Mouse (Mus musculus) Patski (cell line): ENCODE measurements at regions not wholly inside any gene's neighbourhood (a gene's known extent, or its start where the extent isn't known, plus 50 kb on each side); places are given as distances from the start of the nearest gene placed in this dataset.

ENCODE experiments used
- ATAC-seq: fragments of 100-300 bp; one replicate; pipeline ENCODE4 v1.8.0; 2021
- CTCF ChIA-PET: fragments of 350-600 bp; sonication (Branson Sonifier 250); formaldehyde crosslinking; loops from one replicate; lab custom pipeline; 2022; ENCODE audit warnings: inconsistent platforms; lab: Charles Lee
- POLR2A ChIA-PET: fragments of 350-600 bp; sonication (Branson Sonifier 250); formaldehyde crosslinking; loops from one replicate; lab custom pipeline; 2022; ENCODE audit warnings: antibody characterized with exemption, inconsistent platforms; lab: Charles Lee
- DNase-seq: peaks from one replicate; pipeline ENCODE4 v3.0.0-alpha.2; 2011; ENCODE audit warnings: low read depth, low spot score
- H3K27me3 ChIP-seq: fragments of 371-371 bp; one replicate; pipeline ENCODE4 v1.5.1; 2021
- CTCF ChIP-seq: fragments of 100-300 bp; IDR thresholded peaks from one replicate; pipeline ENCODE4 v1.5.1; 2021
- in situ Hi-C: fragments of 300-500 bp; cut with MboI; formaldehyde crosslinking; loops from 3 replicates; pipeline ENCODE4 v1.11.1; 2018; ENCODE audit warnings: low pct_unique_long_range_greater_than_20kb, mixed read lengths

DNA sequence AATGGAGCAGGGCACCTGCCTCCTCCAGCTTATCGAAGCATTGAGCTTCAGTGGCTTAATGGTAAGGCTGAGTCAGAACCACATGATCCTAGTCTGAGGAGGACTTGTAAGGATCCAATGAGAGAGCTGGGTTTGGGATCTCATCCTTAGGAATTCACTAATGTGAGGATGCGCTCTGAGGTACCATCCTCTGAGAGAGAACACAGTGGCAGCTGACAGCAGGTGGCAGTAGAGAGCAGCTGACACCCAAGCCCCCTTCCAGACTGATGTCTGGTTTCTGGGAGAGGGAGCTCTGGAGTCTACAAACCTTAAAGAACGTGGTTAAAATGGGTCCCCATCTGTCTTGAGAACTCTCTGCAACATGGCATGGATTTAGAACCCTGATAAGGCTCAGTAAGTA lies 137.8 kb downstream of the B3glct start:
- ChIA-PET POLR2A (no interaction called here), CTCF (interaction anchor here (0.8 to 3.2 kb wide), 13 partner anchors 13 to 102 kb away, joined by 3 to 10 read pairs (median 4); no protein-coding TSS in a partner anchor)
- H3K27me3 ChIP-seq = no peaks in the 10 kb centered on the region
- ATAC-seq = no peak
- in situ Hi-C loops = no loop called here
- no peak for DNase-seq
- peak; percentile 75 for TF ChIP-seq CTCF

DNA sequence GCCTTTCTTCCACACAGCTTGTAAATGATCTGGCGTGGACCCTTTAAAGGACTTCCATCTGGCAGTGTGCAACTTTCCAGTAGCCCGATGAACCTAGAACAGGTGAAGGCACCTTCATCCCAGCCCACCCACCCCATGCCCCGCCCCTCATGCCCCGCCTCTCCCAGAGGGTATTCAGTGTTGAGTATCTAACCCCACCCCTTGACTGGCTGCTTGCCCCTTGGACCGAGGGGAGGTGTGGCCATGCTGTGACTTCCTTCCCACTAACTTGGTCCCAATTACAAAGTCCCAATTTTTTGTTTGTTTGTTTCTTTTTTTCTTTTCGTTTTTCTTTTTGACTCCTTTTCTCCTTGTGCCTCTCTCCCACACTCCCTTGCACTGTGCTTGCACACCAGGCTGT lies 140.8 kb downstream of the B3glct start:
- DNase-seq = no peak
- peaks cover 5% of the 10 kb centered on the region for H3K27me3 ChIP-seq
- POLR2A ChIA-PET = no interaction called here

GRCm38 (mm10) chr5:149823821-149824220 lies 145.8 kb downstream of the B3glct start:
- in situ Hi-C loops = no loop called here
- DNase-seq = no peak
- ChIA-PET POLR2A (no interaction called here), CTCF (no interaction called here)
- H3K27me3 ChIP-seq = peaks cover 11% of the 10 kb centered on the region
- no peak for ATAC-seq
- no peak for TF ChIP-seq CTCF

More for the DNA sequence above, 140.8 kb downstream of the B3glct start:
- CTCF ChIA-PET = no interaction called here
- in situ Hi-C loops = no loop called here
- no peak for TF ChIP-seq CTCF
- ATAC-seq = no peak

GRCm38 (mm10) chr5:149827599-149827998 lies 149.6 kb downstream of the B3glct start:
- no peak for ATAC-seq
- DNase-seq = no peak
- TF ChIP-seq CTCF = peak; percentile 31
- in situ Hi-C loops = no loop called here
- ChIA-PET CTCF (no interaction called here), POLR2A (interaction anchor here (0.5 kb wide), 1 partner anchor 9 kb away, joined by 3 read pairs; no protein-coding TSS in a partner anchor)
- peaks cover 27% of the 10 kb centered on the region for H3K27me3 ChIP-seq

GRCm38 (mm10) chr5:149831122-149831861 lies 153.3 kb downstream of the B3glct start:
- ChIA-PET POLR2A (interaction anchor here (0.7 kb wide), 1 partner anchor 123 kb away, joined by 6 read pairs; no protein-coding TSS in a partner anchor), CTCF (interaction anchor here (0.9 to 2.1 kb wide), 7 partner anchors 9 to 117 kb away, joined by 3 to 10 read pairs (median 4); no protein-coding TSS in a partner anchor)
- in situ Hi-C loops = no loop called here
- DNase-seq = no peak
- peak; percentile 83 for TF ChIP-seq CTCF
- no peak for ATAC-seq
- H3K27me3 ChIP-seq = peaks cover 27% of the 10 kb centered on the region

GRCm38 (mm10) chr5:149837379-149837778 lies 159.3 kb downstream of the B3glct start:
- ChIA-PET POLR2A (no interaction called here), CTCF (interaction anchor here (1.0 kb wide), 1 partner anchor 14 kb away, joined by 3 read pairs; no protein-coding TSS in a partner anchor)
- in situ Hi-C loops = no loop called here
- DNase-seq = no peak
- no peak for ATAC-seq
- peaks cover 8% of the 10 kb centered on the region for H3K27me3 ChIP-seq
- TF ChIP-seq CTCF = no peak

DNA sequence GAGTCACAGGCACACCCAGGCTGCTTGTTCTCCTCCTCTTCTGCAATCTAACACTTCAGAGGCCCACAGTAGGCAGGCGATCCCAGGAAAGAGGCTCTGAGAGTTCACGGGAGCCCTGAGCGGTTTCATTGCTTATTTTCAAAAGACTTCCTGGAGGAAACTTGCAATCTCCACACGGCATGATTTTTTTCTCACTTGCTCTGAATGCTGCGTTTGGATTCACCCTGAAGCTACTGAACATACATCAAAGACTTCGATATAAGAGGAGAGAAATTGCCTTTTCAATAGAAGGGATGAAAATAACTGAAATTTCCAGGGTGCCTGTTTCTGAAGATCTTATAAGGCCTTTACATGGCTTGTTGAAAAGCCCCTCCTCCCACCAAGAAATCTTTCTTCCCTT lies 164.5 kb downstream of the B3glct start:
- in situ Hi-C loops = no loop called here

DNA sequence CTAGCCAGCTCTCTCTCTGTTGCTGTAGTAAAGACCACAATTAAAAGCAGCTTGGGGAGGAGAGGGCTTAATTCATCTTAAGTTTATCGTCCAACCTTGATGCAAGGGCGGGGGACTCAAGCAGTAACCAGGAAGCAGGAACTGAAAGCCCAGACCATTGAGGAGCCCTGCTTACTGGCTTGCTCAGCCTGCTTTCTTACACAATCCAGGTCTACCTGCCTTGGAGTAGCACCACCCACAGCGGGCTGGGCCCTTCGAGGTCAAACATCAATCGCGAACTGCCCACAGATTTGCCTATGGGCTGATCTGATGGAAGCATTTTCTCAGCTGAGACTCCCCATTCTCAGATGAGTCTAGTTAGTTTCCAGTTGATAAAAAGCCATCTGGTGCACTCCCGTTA lies 165.3 kb downstream of the B3glct start:
- POLR2A ChIA-PET = no interaction called here
- no peak for TF ChIP-seq CTCF
- H3K27me3 ChIP-seq = peaks cover 18% of the 10 kb centered on the region
- ATAC-seq = no peak
- CTCF ChIA-PET = no interaction called here
- DNase-seq = no peak
- in situ Hi-C loops = no loop called here

More for the DNA sequence above, 164.5 kb downstream of the B3glct start:
- no peak for TF ChIP-seq CTCF
- no peak for ATAC-seq
- H3K27me3 ChIP-seq = peaks cover 20% of the 10 kb centered on the region
- ChIA-PET POLR2A (no interaction called here), CTCF (no interaction called here)
- no peak for DNase-seq

- in situ Hi-C loops = no loop called here
- CTCF ChIA-PET = interaction anchor here (1.0 to 1.6 kb wide), 3 partner anchors 13 to 29 kb away, joined by 3 to 4 read pairs (median 4); no protein-coding TSS in a partner anchor
- ATAC-seq (no peak), DNase-seq (no peak)
- peaks cover 18% of the 10 kb centered on the region for H3K27me3 ChIP-seq
- POLR2A ChIA-PET = no interaction called here
- no peak for TF ChIP-seq CTCF
Measured at GRCm38 (mm10) chr5:149845256-149845655, 167.2 kb downstream of the B3glct start.

DNA sequence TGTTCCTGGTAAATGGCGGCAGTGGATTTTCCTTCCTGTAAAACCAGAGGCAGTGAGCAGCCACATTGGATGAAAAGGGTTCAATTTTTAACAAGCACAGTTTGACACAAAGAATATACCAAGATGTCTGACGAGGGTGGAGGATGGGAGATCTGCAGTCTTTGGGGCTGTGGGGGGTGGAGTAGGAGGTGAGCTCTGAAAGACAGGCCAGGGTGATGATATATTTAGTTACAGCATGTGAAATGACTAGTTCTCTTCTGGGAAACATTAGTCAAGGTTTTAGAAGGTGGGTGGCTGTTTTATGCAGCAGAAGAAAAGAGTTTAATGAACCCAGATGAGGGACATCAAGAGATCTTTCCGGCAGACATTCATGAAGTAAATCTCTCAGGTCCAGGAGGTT lies 170.0 kb upstream of the Rxfp2 start:
- POLR2A ChIA-PET = no interaction called here
- in situ Hi-C loops = no loop called here
- CTCF ChIA-PET = interaction anchor here (0.6 kb wide), 1 partner anchor 202 kb away, joined by 3 read pairs; no protein-coding TSS in a partner anchor
- peaks cover 11% of the 10 kb centered on the region for H3K27me3 ChIP-seq
- DNase-seq (no peak), ATAC-seq (no peak)
- TF ChIP-seq CTCF = no peak

DNA sequence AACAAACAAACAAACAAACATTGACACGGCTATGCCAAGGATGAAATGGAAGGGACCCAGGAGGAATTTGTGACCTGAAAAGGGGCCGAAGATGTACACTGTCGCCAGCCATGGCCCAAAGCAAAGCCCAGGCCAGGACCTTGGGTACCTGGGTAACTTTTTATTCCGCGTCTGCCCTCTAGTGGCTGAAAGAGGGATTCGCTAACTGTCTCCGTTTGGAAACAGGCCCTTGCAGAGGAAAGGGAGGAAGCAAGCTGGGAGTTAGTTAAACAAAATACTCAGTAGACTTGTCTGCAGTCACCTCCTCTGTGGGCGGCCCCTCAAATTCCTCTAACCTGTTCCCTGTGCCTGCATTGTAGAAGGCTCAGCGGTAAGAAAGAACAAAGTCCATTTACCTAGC lies 167.5 kb upstream of the Rxfp2 start:
- TF ChIP-seq CTCF = peak; percentile 91
- DNase-seq (no peak), ATAC-seq (peak; percentile 90)
- H3K27me3 ChIP-seq = peaks cover 6% of the 10 kb centered on the region
- POLR2A ChIA-PET = no interaction called here
- in situ Hi-C loops = loop anchor here (5.0 kb wide), 1 partner anchor 139 kb away; no protein-coding TSS in a partner anchor
- CTCF ChIA-PET = interaction anchor here (1.0 to 3.7 kb wide), 10 partner anchors 10 to 262 kb away, joined by 3 to 15 read pairs (median 3); no protein-coding TSS in a partner anchor
